27 mouse cellular contexts compared by ENCODE assay signal in genomic region chr4:116769060-116769459, GRCm38 (mm10). TPM values are rescaled to one million over a fixed set of nuclear protein-coding genes. Genes with fewer than 3 reads are reported as not detected.
DNase-seq lines count a peak whose midpoint lies in the region; ATAC-seq lines count a peak whose summit lies in the region.
"Had no signal": no experiment of that assay in that cellular context is flagged by ENCODE, and none has a peak within 500 bp of the region (broad histone marks: within the 10 kb centered on the region; RNA-seq: fewer than 3 reads in every experiment).

No protein-coding gene starts in this region.

- no peaks in the 10 kb centered on the region for H3K27me3 ChIP-seq in kidney, embryonic 16.5 days (ENCODE audit: insufficient read depth, low read length)
- H3K27me3 ChIP-seq: embryonic facial prominence, embryonic 12.5 days; forebrain, embryonic 15.5 days; hindbrain, embryonic 12.5 days; intestine, embryonic 15.5 days; Patski had no signal

- H3K9ac ChIP-seq in kidney, embryonic 16.5 days (replicated peaks; ENCODE audit: low read length): no peak overlapping the region
- H3K9ac ChIP-seq: embryonic facial prominence, embryonic 12.5 days; forebrain, embryonic 15.5 days; hindbrain, embryonic 12.5 days; intestine, embryonic 15.5 days; liver, embryonic 14.5 days; lung, embryonic 14.5 days had no signal

- no peak overlapping the region for H3K27ac ChIP-seq in kidney, embryonic 16.5 days (ENCODE audit: low read length)
- H3K27ac ChIP-seq: embryonic facial prominence, embryonic 12.5 days; forebrain, embryonic 15.5 days; hindbrain, embryonic 12.5 days; hindbrain, postnatal 0 days; intestine, embryonic 15.5 days; kidney, postnatal 0 days; liver, embryonic 14.5 days had no signal

- peak; percentile 41 for DNase-seq in 3134 (ENCODE audit: extremely low read depth, insufficient read length, low spot score)
- DNase-seq in 416B (ENCODE audit: low read depth): peak; percentile 48
- peak; percentile 43 for DNase-seq in NIH3T3 (ENCODE audit: low read depth)
- no peak for DNase-seq in adrenal gland, postnatal 10 days
- DNase-seq in natural killer cell, adult 2 months (ENCODE audit: low spot score in 2 of 2): no peak
- DNase-seq: adrenal gland, postnatal 25 days; cerebellum, adult 9-10 months; embryo, embryonic 11 days; gastrocnemius, postnatal 25 days; heart, postnatal 36 days; kidney, adult 2 months; layer of hippocampus, adult 9-11 months; liver; lung, embryonic 14.5 days; thymus, postnatal 4 days had no signal

- H3K9me3 ChIP-seq in kidney, embryonic 16.5 days (ENCODE audit: low read length): no peaks in the 10 kb centered on the region
- H3K9me3 ChIP-seq: embryonic facial prominence, embryonic 12.5 days; forebrain, embryonic 15.5 days; hindbrain, embryonic 12.5 days; intestine, embryonic 15.5 days had no signal

- ATAC-seq in megakaryocyte progenitor cell, adult 5-6 weeks (replicated peaks; ENCODE audit: poor library complexity): 0 out of 2 replicates have a peak, but pooled peaks have one; percentile 55
- ATAC-seq in kidney, embryonic 16.5 days (ENCODE audit: low FRiP score, low TSS enrichment): no peak
- ATAC-seq: forebrain, embryonic 15.5 days; hindbrain, postnatal 0 days; intestine, embryonic 15.5 days; Patski had no signal

- no peaks in the 10 kb centered on the region for H3K4me1 ChIP-seq in kidney, embryonic 16.5 days (ENCODE audit: insufficient read depth, low read length)
- H3K4me1 ChIP-seq: embryonic facial prominence, embryonic 12.5 days; forebrain, embryonic 15.5 days; hindbrain, embryonic 12.5 days; intestine, embryonic 15.5 days had no signal

- H3K4me2 ChIP-seq in kidney, embryonic 16.5 days (replicated peaks; ENCODE audit: low read depth, low read length): no peak overlapping the region
- H3K4me2 ChIP-seq: embryonic facial prominence, embryonic 12.5 days; forebrain, embryonic 15.5 days; heart, embryonic 11.5 days; hindbrain, embryonic 12.5 days; intestine, embryonic 15.5 days; lung, embryonic 14.5 days; midbrain, embryonic 11.5 days had no signal

- H3K36me3 ChIP-seq in kidney, embryonic 16.5 days (ENCODE audit: insufficient read depth, low read length): no peaks in the 10 kb centered on the region
- H3K36me3 ChIP-seq: embryonic facial prominence, embryonic 12.5 days; forebrain, embryonic 15.5 days; hindbrain, embryonic 12.5 days; intestine, embryonic 15.5 days had no signal

- no peak overlapping the region for H3K4me3 ChIP-seq in kidney, embryonic 16.5 days (ENCODE audit: low read length)
- H3K4me3 ChIP-seq: embryonic facial prominence, embryonic 12.5 days; forebrain, embryonic 15.5 days; hindbrain, embryonic 12.5 days; intestine, embryonic 15.5 days had no signal

RNA-seq across cellular contexts. Expression of gene Toe1, which starts 38.4 kb away (rescaled TPM):
- 17.4 and 18.2 TPM in 2 replicates for total RNA-seq in megakaryocyte progenitor cell, adult 5-6 weeks (2015)
- total RNA-seq in megakaryocyte progenitor cell, adult 5-6 weeks (2017): 33.9 and 42.0 TPM in 2 replicates
- 10 to 100 TPM; 16.2 to 19.4 TPM for total RNA-seq in adrenal gland, postnatal 10 days (2021)
- 41.9 and 42.8 TPM in 2 replicates for polyA plus RNA-seq in kidney, embryonic 16.5 days (2015; fragmentation: Nextera tagmentation; extraction: Ambion mirVana)

RNA-seq across cellular contexts. Expression of gene Mutyh, which starts 38.5 kb away (rescaled TPM):
- 10.7 and 13.3 TPM in 2 replicates for total RNA-seq in megakaryocyte progenitor cell, adult 5-6 weeks (2015)
- 5.2 and 8.4 TPM in 2 replicates for total RNA-seq in megakaryocyte progenitor cell, adult 5-6 weeks (2017)
- 1 to 10 TPM; 4.2 to 4.7 TPM for total RNA-seq in adrenal gland, postnatal 10 days (2021)
- 19.0 and 22.6 TPM in 2 replicates for polyA plus RNA-seq in kidney, embryonic 16.5 days (2015; fragmentation: Nextera tagmentation; extraction: Ambion mirVana)

RNA-seq across cellular contexts. Expression of gene Tesk2, which starts 48.3 kb away (rescaled TPM):
- 9.2 and 12.6 TPM in 2 replicates for total RNA-seq in megakaryocyte progenitor cell, adult 5-6 weeks (2015)
- total RNA-seq in megakaryocyte progenitor cell, adult 5-6 weeks (2017): 6.7 and 7.1 TPM in 2 replicates
- total RNA-seq in adrenal gland, postnatal 10 days (2021): 1 to 10 TPM; 5.1 to 5.7 TPM
- 8.2 and 9.2 TPM in 2 replicates for polyA plus RNA-seq in kidney, embryonic 16.5 days (2015; fragmentation: Nextera tagmentation; extraction: Ambion mirVana)

RNA-seq across cellular contexts. Expression of gene Hpdl, which starts 52.4 kb away (rescaled TPM):
- 0.10 TPM in 1 of 2 replicates, not detected in the other for total RNA-seq in megakaryocyte progenitor cell, adult 5-6 weeks (2015)
- 0.27 TPM in 1 of 2 replicates, not detected in the other for total RNA-seq in megakaryocyte progenitor cell, adult 5-6 weeks (2017)
- 1 to 10 TPM; 5.2 to 9.2 TPM for total RNA-seq in adrenal gland, postnatal 10 days (2021)
- polyA plus RNA-seq in kidney, embryonic 16.5 days (2015; fragmentation: Nextera tagmentation; extraction: Ambion mirVana): 1.9 and 2.0 TPM in 2 replicates

Comparison
In these comparisons a context has a peak if more than half of its experiments do, and no peak if none do; other contexts are left out.
1. DNase-seq: peak in 3134 (single experiment), 416B (single experiment) and NIH3T3 (single experiment); none in adrenal gland, postnatal 10 days (single experiment) and natural killer cell, adult 2 months (0 of 2).